Mouse (Mus musculus) kidney, adult 9 months (tissue): Measurements from ENCODE around the gene Epb41l1.

Experiments used
- DNase-seq: peaks from one replicate; pipeline ENCODE4 v3.0.0; 2022

Gene Epb41l1

GRCm38 (mm10) chr2:156462154-156463029 is 41.7 kb downstream of the Epb41l1 start:
- no peak for DNase-seq

GRCm38 (mm10) chr2:156464416-156464815 is 43.7 kb downstream of the Epb41l1 start:
- DNase-seq = no peak

- no peak for DNase-seq
Observed at GRCm38 (mm10) chr2:156467538-156467937, 46.8 kb downstream of the Epb41l1 start.

- DNase-seq = no peak
Observed at GRCm38 (mm10) chr2:156468890-156469289, 48.2 kb downstream of the Epb41l1 start.

GRCm38 (mm10) chr2:156469508-156469907 is 48.8 kb downstream of the Epb41l1 start:
- DNase-seq = no peak

- no peak for DNase-seq
Observed at GRCm38 (mm10) chr2:156470938-156471337, 50.2 kb downstream of the Epb41l1 start.

- DNase-seq = no peak
Observed at GRCm38 (mm10) chr2:156472336-156472735, 51.6 kb downstream of the Epb41l1 start.

- no peak for DNase-seq
Observed at GRCm38 (mm10) chr2:156473696-156474095, 53.0 kb downstream of the Epb41l1 start.

GRCm38 (mm10) chr2:156474111-156474510 is 53.4 kb downstream of the Epb41l1 start:
- DNase-seq = no peak

- DNase-seq = peak; percentile 71
Observed at GRCm38 (mm10) chr2:156474891-156475284, 54.2 kb downstream of the Epb41l1 start.

- peak; percentile 52 for DNase-seq
Observed at GRCm38 (mm10) chr2:156475285-156476110, 54.8 kb downstream of the Epb41l1 start.

GRCm38 (mm10) chr2:156476111-156476747 is 55.5 kb downstream of the Epb41l1 start:
- DNase-seq = no peak

GRCm38 (mm10) chr2:156476748-156477151 is 56.0 kb downstream of the Epb41l1 start:
- DNase-seq = no peak

GRCm38 (mm10) chr2:156478046-156478690 is 57.5 kb downstream of the Epb41l1 start:
- no peak for DNase-seq

GRCm38 (mm10) chr2:156479833-156480232 is 59.1 kb downstream of the Epb41l1 start:
- DNase-seq = no peak

GRCm38 (mm10) chr2:156480267-156480666 is 59.6 kb downstream of the Epb41l1 start:
- no peak for DNase-seq

GRCm38 (mm10) chr2:156482299-156482698 is 61.6 kb downstream of the Epb41l1 start:
- peak; percentile 80 for DNase-seq

GRCm38 (mm10) chr2:156482764-156483163 is 62.1 kb downstream of the Epb41l1 start:
- no peak for DNase-seq

GRCm38 (mm10) chr2:156483204-156483603 is 62.5 kb downstream of the Epb41l1 start:
- no peak for DNase-seq

GRCm38 (mm10) chr2:156486086-156486751 is 65.5 kb downstream of the Epb41l1 start:
- DNase-seq = no peak

GRCm38 (mm10) chr2:156487589-156488160 is 67.0 kb downstream of the Epb41l1 start:
- no peak for DNase-seq
